Mouse (Mus musculus) intestine, embryonic 16.5 days (tissue): ENCODE measurements around the gene Vamp1. TPM values are rescaled to one million over a fixed set of nuclear protein-coding genes. Genes with fewer than 3 reads are reported as not detected.

ENCODE experiments used
- ATAC-seq: fragments of 200-750 bp; cut with Nextera tagmentation; 2 replicates; pipeline ENCODE4 v1.8.0; 2017; ENCODE audit warnings: moderate TSS enrichment, moderate library complexity
- H3K27ac ChIP-seq: fragments of 300-500 bp; sonication (generic); 2 replicates; pipeline ENCODE4 v1.5.1; 2014; ENCODE audit warnings: mild to moderate bottlenecking, low read length
- H3K27me3 ChIP-seq: fragments of 300-500 bp; sonication (generic); replicated peaks from 2 replicates; pipeline ENCODE4 v1.6.1; 2014; ENCODE audit warnings: low read length, control low read depth, mixed read lengths; ENCODE audit not compliant: control insufficient read depth, insufficient read depth
- H3K36me3 ChIP-seq: fragments of 300-500 bp; sonication (generic); 2 replicates; pipeline ENCODE4 v1.6.1; 2014; ENCODE audit warnings: low read length, control low read depth; ENCODE audit not compliant: control insufficient read depth, insufficient read depth
- H3K4me1 ChIP-seq: fragments of 300-500 bp; sonication (generic); 2 replicates; pipeline ENCODE4 v1.6.1; 2014; ENCODE audit warnings: low read length, control low read depth, mixed read lengths; ENCODE audit not compliant: control insufficient read depth, insufficient read depth
- H3K4me2 ChIP-seq: fragments of 300-500 bp; sonication (generic); 2 replicates; pipeline ENCODE4 v1.6.1; 2014; ENCODE audit warnings: low read depth, low read length, control low read depth
- H3K4me3 ChIP-seq: fragments of 300-500 bp; sonication (generic); 2 replicates; pipeline ENCODE4 v1.5.1; 2014; ENCODE audit warnings: mild to moderate bottlenecking, low read length
- H3K9ac ChIP-seq: fragments of 300-500 bp; sonication (generic); 2 replicates; pipeline ENCODE4 v1.6.1; 2014; ENCODE audit warnings: low read depth, low read length
- H3K9me3 ChIP-seq: fragments of 300-500 bp; sonication (generic); 2 replicates; pipeline ENCODE4 v1.6.1; 2016; ENCODE audit warnings: low read length, control low read depth; ENCODE audit not compliant: control insufficient read depth
- WGBS: fragments of 180-500 bp; shearing (Covaris S2); extraction: QIAGEN DNeasy Blood & Tissue Kit; methylation state at CpG from one replicate; pipeline ENCODE4 v1.1.7; 2014; 5-methylcytosine and 5-hydroxymethylcytosine counted together
- polyA plus RNA-seq: library from polyadenylated mRNA; unstranded; fragments of >200 nt; fragmentation: Nextera tagmentation; extraction: Ambion mirVana; gene quantifications from 2 replicates; pipeline ENCODE4 v1.2.1, GENCODE M21; 2015

The Vamp1 gene
- polyA plus RNA-seq, result 5.0 and 5.9 TPM in 2 replicates

- Histone ChIP-seq H3K27me3 (peaks cover 3% of the 10 kb centered on the region; the same call in 1 of the 2 replicates), H3K4me1 (0 out of 2 replicates have a peak, but pooled peaks cover 3% of the 10 kb centered on the region), H3K9me3 (no peaks in the 10 kb centered on the region), H3K9ac (peak within 1 kb of the TSS; percentile 87), H3K4me3 (peak within 1 kb of the TSS; percentile 76), H3K36me3 (no peaks in the 10 kb centered on the region), H3K27ac (peak within 1 kb of the TSS; percentile 68), H3K4me2 (peak within 1 kb of the TSS; percentile 95)
- peak; percentile 98 for ATAC-seq
- WGBS, result under 1% methylated on average over 48 of the region's 48 CpGs
Observed at GRCm38 (mm10) chr6:125215148-125215954, at the start of gene Vamp1. Gene Vamp1 (plus strand): TSS chr6:125215551.

- Histone ChIP-seq H3K4me2 (peak within 1 kb of the TSS; percentile 83), H3K27me3 (no peaks in the 10 kb centered on the region), H3K27ac (peak within 1 kb of the TSS; percentile 99), H3K9me3 (no peaks in the 10 kb centered on the region), H3K36me3 (peaks cover 14% of the 10 kb centered on the region; the same call in 1 of the 2 replicates), H3K4me1 (peaks cover 34% of the 10 kb centered on the region), H3K9ac (peak within 1 kb of the TSS; percentile 98), H3K4me3 (peak within 1 kb of the TSS; percentile 91)
- ATAC-seq, result peak; percentile 83
- under 1% methylated on average over 18 of the region's 18 CpGs for WGBS
Observed at GRCm38 (mm10) chr6:125166051-125166751, 49.1 kb upstream of the Vamp1 start, which contains the start of gene Gapdh. Gene Gapdh (minus strand): TSS chr6:125166467.

GRCm38 (mm10) chr6:125166861-125167650 lies 48.3 kb upstream of the Vamp1 start:
- WGBS, result 13% methylated on average over 10 of the region's 10 CpGs
- peak overlapping the region; percentile 82 for H3K4me2 ChIP-seq
- H3K9ac ChIP-seq, result peak overlapping the region; percentile 77
- no peaks in the 10 kb centered on the region for H3K9me3 ChIP-seq
- peak overlapping the region; percentile 91 for H3K4me3 ChIP-seq
- H3K27me3 ChIP-seq, result no peaks in the 10 kb centered on the region
- ATAC-seq, result peak; percentile 61
- H3K4me1 ChIP-seq, result peaks cover 29% of the 10 kb centered on the region
- H3K27ac ChIP-seq, result peak overlapping the region; percentile 99
- H3K36me3 ChIP-seq, result peaks cover 21% of the 10 kb centered on the region; the same call in 1 of the 2 replicates

- no peak for ATAC-seq
- H3K9ac ChIP-seq, result no peak overlapping the region
- peaks cover 21% of the 10 kb centered on the region; the same call in 1 of the 2 replicates for H3K36me3 ChIP-seq
- H3K27me3 ChIP-seq, result no peaks in the 10 kb centered on the region
- 91% methylated on average over 14 of the region's 14 CpGs for WGBS
- no peak overlapping the region for H3K27ac ChIP-seq
- H3K4me1 ChIP-seq, result peaks cover 25% of the 10 kb centered on the region
- H3K4me3 ChIP-seq, result no peak overlapping the region
- no peak overlapping the region for H3K4me2 ChIP-seq
- H3K9me3 ChIP-seq, result no peaks in the 10 kb centered on the region
Observed at GRCm38 (mm10) chr6:125168086-125168485, 47.3 kb upstream of the Vamp1 start.

GRCm38 (mm10) chr6:125170194-125170593 lies 45.2 kb upstream of the Vamp1 start:
- 80% methylated on average over 6 of the region's 6 CpGs for WGBS
- no peak overlapping the region for H3K9ac ChIP-seq
- H3K4me3 ChIP-seq, result no peak overlapping the region
- no peak for ATAC-seq
- H3K27ac ChIP-seq, result no peak overlapping the region
- H3K4me2 ChIP-seq, result no peak overlapping the region
- peaks cover 34% of the 10 kb centered on the region for H3K36me3 ChIP-seq
- H3K9me3 ChIP-seq, result no peaks in the 10 kb centered on the region
- H3K27me3 ChIP-seq, result no peaks in the 10 kb centered on the region
- peaks cover 15% of the 10 kb centered on the region for H3K4me1 ChIP-seq

GRCm38 (mm10) chr6:125172474-125172873 lies 42.9 kb upstream of the Vamp1 start:
- Histone ChIP-seq H3K9ac (no peak overlapping the region), H3K9me3 (no peaks in the 10 kb centered on the region), H3K4me3 (no peak overlapping the region), H3K4me1 (peaks cover 5% of the 10 kb centered on the region), H3K27ac (no peak overlapping the region), H3K36me3 (peaks cover 45% of the 10 kb centered on the region), H3K4me2 (no peak overlapping the region), H3K27me3 (no peaks in the 10 kb centered on the region)
- WGBS, result 54% methylated on average over 2 of the region's 2 CpGs
- no peak for ATAC-seq

GRCm38 (mm10) chr6:125173256-125173655 lies 42.1 kb upstream of the Vamp1 start:
- no peaks in the 10 kb centered on the region for H3K27me3 ChIP-seq
- no peaks in the 10 kb centered on the region for H3K9me3 ChIP-seq
- ATAC-seq, result no peak
- no peak overlapping the region for H3K4me2 ChIP-seq
- H3K27ac ChIP-seq, result no peak overlapping the region
- 95% methylated on average over 7 of the region's 7 CpGs for WGBS
- H3K4me1 ChIP-seq, result no peaks in the 10 kb centered on the region
- H3K9ac ChIP-seq, result no peak overlapping the region
- H3K36me3 ChIP-seq, result peaks cover 46% of the 10 kb centered on the region
- no peak overlapping the region for H3K4me3 ChIP-seq

GRCm38 (mm10) chr6:125175469-125175868 lies 39.9 kb upstream of the Vamp1 start:
- no peak overlapping the region for H3K9ac ChIP-seq
- no peak for ATAC-seq
- no peak overlapping the region for H3K4me3 ChIP-seq
- peaks cover 46% of the 10 kb centered on the region for H3K36me3 ChIP-seq
- no peaks in the 10 kb centered on the region for H3K4me1 ChIP-seq
- 96% methylated on average over 5 of the region's 5 CpGs for whole genome bisulfite sequencing
- no peak overlapping the region for H3K4me2 ChIP-seq
- H3K27ac ChIP-seq, result no peak overlapping the region
- no peaks in the 10 kb centered on the region for H3K27me3 ChIP-seq
- H3K9me3 ChIP-seq, result no peaks in the 10 kb centered on the region

- Histone ChIP-seq H3K9me3 (no peaks in the 10 kb centered on the region), H3K9ac (no peak overlapping the region), H3K4me1 (no peaks in the 10 kb centered on the region), H3K36me3 (peaks cover 34% of the 10 kb centered on the region), H3K27me3 (no peaks in the 10 kb centered on the region), H3K4me2 (no peak overlapping the region), H3K4me3 (no peak overlapping the region), H3K27ac (no peak overlapping the region)
- 89% methylated on average over 7 of the region's 7 CpGs for WGBS
- ATAC-seq, result no peak
Observed at GRCm38 (mm10) chr6:125179601-125180000, 35.8 kb upstream of the Vamp1 start.
